Mouse (Mus musculus) forebrain, embryonic 11.5 days (tissue): ENCODE data around the gene Apbb2. TPM values are rescaled to one million over a fixed set of nuclear protein-coding genes. Genes with fewer than 3 reads are reported as not detected.

Experiments
- ATAC-seq: fragments of 200-750 bp; cut with Nextera tagmentation; replicated peaks from 2 replicates; pipeline ENCODE4 v1.8.0; 2017; ENCODE audit warnings: moderate TSS enrichment; ENCODE audit not compliant: low FRiP score
- DNase-seq: peaks from one replicate; pipeline ENCODE4 v3.0.0-alpha.2; 2017; ENCODE audit warnings: low spot score
- H3K27ac ChIP-seq: fragments of 300-500 bp; sonication (generic); 2 replicates; pipeline ENCODE4 v1.5.1; 2014; ENCODE audit warnings: low read depth, low read length
- H3K27me3 ChIP-seq: fragments of 300-500 bp; sonication (generic); 2 replicates; pipeline ENCODE4 v1.6.1; 2014; ENCODE audit warnings: mild to moderate bottlenecking, low read length, mixed read lengths; ENCODE audit not compliant: control insufficient read depth, insufficient read depth
- H3K36me3 ChIP-seq: fragments of 300-500 bp; sonication (generic); 2 replicates; pipeline ENCODE4 v1.6.1; 2014; ENCODE audit warnings: mild to moderate bottlenecking, low read length, moderate library complexity, mixed read lengths; ENCODE audit not compliant: control insufficient read depth, insufficient read depth
- H3K4me1 ChIP-seq: fragments of 300-500 bp; sonication (generic); replicated peaks from 2 replicates; pipeline ENCODE4 v1.6.1; 2014; ENCODE audit warnings: low read length, mixed read lengths; ENCODE audit not compliant: control insufficient read depth, insufficient read depth
- H3K4me2 ChIP-seq: fragments of 300-500 bp; sonication (generic); 2 replicates; pipeline ENCODE4 v1.6.1; 2014; ENCODE audit warnings: low read depth, mild to moderate bottlenecking, low read length, moderate library complexity, mixed read lengths; ENCODE audit not compliant: severe bottlenecking
- H3K4me3 ChIP-seq: fragments of 300-500 bp; sonication (generic); 2 replicates; pipeline ENCODE4 v1.5.1; 2014; ENCODE audit warnings: low read depth, low read length
- H3K9ac ChIP-seq: fragments of 300-500 bp; sonication (generic); 2 replicates; pipeline ENCODE4 v1.6.1; 2014; ENCODE audit warnings: low read length
- H3K9me3 ChIP-seq: fragments of 300-500 bp; sonication (generic); 2 replicates; pipeline ENCODE4 v1.6.1; 2016; ENCODE audit warnings: low read length, mixed read lengths; ENCODE audit not compliant: control insufficient read depth
- WGBS: fragments of 180-500 bp; shearing (Covaris S2); extraction: QIAGEN DNeasy Blood & Tissue Kit; methylation state at CpG from one replicate; pipeline ENCODE4 v1.1.7; 2014; 5-methylcytosine and 5-hydroxymethylcytosine counted together
- polyA plus RNA-seq: library from polyadenylated mRNA; unstranded; fragments of >200 nt; fragmentation: Nextera tagmentation; extraction: Ambion mirVana; gene quantifications from 2 replicates; pipeline ENCODE4 v1.2.1, GENCODE M21; 2014

The Apbb2 gene
- polyA plus RNA-seq, 1 experiment from 2014 or later: 35.3 TPM

DNA sequence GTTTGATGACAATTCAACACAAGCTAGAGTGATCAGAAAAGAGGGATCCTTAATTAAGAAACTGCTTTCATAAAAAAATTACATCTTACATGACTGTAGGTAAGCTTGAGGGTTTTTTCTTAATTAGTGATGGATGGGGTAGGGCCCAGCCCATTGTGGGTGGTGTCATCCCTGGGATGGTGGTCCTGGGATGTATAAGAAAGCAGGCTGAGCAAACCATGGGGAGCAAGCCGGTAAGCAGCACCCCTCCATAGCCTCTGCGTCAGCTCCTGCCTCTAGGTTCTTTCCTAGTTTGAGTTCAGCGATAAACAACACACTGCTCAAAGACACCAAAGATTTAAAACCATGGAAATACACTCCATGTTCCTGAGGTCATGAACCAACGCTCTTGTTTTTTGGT lies 78.3 kb downstream of the Apbb2 start:
- Histone ChIP-seq H3K27me3 (no peaks in the 10 kb centered on the region), H3K4me3 (no peak overlapping the region), H3K4me1 (peaks cover under 1% of the 10 kb centered on the region; the same call in 1 of the 2 replicates), H3K9me3 (no peaks in the 10 kb centered on the region), H3K9ac (no peak overlapping the region), H3K36me3 (no peaks in the 10 kb centered on the region), H3K4me2 (no peak overlapping the region), H3K27ac (no peak overlapping the region)
- no peak for ATAC-seq
- WGBS: 96% methylated on average over 4 of the region's 4 CpGs
- peak; percentile 26 for DNase-seq

DNA sequence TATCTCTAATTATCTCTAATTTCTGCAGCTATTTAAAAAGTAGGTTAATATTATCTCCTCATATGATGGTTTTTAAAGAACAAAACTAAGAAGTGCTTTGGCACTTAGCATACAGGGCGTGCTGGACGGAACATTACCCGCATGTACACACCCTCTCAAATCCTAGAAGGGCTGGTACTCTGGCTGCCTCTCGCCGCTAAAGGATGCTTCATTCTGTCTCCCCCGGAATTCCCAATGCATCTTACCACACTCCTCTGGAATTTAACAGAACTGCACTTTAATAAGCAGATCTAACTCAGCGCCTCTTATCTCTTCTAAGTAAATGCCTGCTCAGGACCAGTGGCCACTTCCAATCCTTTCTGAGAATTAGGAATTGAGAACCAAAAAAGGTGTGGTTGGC lies 80.8 kb downstream of the Apbb2 start:
- H3K9ac ChIP-seq: no peak overlapping the region
- H3K4me3 ChIP-seq: no peak overlapping the region
- no peak overlapping the region for H3K4me2 ChIP-seq
- ATAC-seq: no peak
- H3K36me3 ChIP-seq: no peaks in the 10 kb centered on the region
- no peaks in the 10 kb centered on the region for H3K27me3 ChIP-seq
- 0 out of 2 replicates have a peak, but pooled peaks cover 2% of the 10 kb centered on the region for H3K4me1 ChIP-seq
- DNase-seq: peak; percentile 27
- H3K27ac ChIP-seq: no peak overlapping the region
- H3K9me3 ChIP-seq: no peaks in the 10 kb centered on the region
- WGBS: 86% methylated on average over 7 of the region's 7 CpGs

DNA sequence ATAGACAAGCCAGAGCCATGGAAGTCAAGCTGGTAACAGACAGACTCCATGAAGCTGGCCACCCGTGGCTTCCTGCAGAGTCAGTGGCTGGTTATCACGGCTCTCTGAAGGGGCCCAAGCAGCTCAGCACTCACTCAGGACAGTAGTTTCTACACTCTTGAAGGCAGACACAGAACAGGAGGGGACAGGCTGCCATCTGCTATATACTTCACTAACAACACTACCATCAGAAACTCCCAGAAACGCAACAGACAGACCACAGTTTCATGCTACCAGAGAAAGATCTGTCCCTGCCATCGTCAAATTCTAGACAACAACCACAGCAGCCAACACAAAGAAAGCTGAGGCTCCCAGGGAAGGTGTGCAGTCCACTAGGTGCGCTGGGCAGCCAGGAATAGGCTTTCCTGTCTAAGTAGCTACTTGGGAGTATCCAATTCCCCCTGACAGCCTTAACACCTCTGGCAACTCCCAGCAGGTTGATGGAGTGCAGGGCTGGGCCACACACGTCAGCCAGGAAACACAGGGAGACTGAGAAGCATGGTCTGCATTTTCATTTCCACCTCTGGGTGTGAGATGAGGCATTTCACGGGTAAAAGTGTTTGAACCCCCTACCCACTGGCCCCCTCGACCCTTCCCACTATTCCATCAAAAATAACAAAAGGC lies 81.8 kb downstream of the Apbb2 start:
- no peak overlapping the region for H3K9ac ChIP-seq
- no peaks in the 10 kb centered on the region for H3K36me3 ChIP-seq
- H3K4me1 ChIP-seq: 0 out of 2 replicates have a peak, but pooled peaks cover 2% of the 10 kb centered on the region
- DNase-seq (peak; percentile 39), ATAC-seq (no peak)
- H3K27me3 ChIP-seq: no peaks in the 10 kb centered on the region
- H3K27ac ChIP-seq: no peak overlapping the region
- 62% methylated on average over 8 of the region's 8 CpGs for WGBS
- no peak overlapping the region for H3K4me3 ChIP-seq
- no peak overlapping the region for H3K4me2 ChIP-seq
- H3K9me3 ChIP-seq: no peaks in the 10 kb centered on the region

DNA sequence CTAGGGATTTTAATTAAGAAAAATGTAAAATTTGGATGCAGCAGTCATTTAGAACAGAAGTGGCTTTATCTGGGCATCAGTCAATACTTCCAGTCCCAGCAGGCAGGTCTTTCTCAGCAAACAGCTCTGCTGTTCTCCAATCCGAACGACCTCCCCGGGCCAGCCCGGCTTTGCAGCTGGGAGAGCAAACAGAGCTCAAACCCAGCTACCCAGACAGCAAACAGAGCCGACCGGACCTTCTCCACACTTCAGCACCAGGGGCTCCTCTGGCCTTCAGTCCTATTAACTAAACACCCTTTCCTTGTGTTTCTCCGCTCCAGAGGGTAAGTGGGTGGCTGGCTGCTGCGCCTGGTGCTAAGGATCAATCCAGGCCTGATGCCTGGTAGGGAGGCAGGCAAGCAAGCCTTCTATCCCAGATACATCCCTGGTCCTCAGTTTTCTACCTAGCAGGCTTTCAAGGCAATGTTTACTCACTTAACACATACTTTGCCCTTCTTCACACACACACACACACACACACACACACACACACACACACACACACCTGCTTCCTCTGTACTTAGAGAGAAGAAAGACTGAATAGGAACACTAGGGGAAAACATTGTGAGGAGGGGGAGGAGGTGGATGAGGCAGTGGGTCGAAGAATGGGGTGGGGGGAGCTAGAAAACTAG lies 82.9 kb downstream of the Apbb2 start:
- Histone ChIP-seq H3K36me3 (no peaks in the 10 kb centered on the region), H3K27ac (no peak overlapping the region), H3K4me1 (0 out of 2 replicates have a peak, but pooled peaks cover 2% of the 10 kb centered on the region), H3K9ac (no peak overlapping the region), H3K27me3 (no peaks in the 10 kb centered on the region), H3K4me3 (no peak overlapping the region), H3K9me3 (no peaks in the 10 kb centered on the region), H3K4me2 (no peak overlapping the region)
- WGBS: 50% methylated on average over 9 of the region's 9 CpGs
- DNase-seq: peak; percentile 45
- no peak for ATAC-seq

DNA sequence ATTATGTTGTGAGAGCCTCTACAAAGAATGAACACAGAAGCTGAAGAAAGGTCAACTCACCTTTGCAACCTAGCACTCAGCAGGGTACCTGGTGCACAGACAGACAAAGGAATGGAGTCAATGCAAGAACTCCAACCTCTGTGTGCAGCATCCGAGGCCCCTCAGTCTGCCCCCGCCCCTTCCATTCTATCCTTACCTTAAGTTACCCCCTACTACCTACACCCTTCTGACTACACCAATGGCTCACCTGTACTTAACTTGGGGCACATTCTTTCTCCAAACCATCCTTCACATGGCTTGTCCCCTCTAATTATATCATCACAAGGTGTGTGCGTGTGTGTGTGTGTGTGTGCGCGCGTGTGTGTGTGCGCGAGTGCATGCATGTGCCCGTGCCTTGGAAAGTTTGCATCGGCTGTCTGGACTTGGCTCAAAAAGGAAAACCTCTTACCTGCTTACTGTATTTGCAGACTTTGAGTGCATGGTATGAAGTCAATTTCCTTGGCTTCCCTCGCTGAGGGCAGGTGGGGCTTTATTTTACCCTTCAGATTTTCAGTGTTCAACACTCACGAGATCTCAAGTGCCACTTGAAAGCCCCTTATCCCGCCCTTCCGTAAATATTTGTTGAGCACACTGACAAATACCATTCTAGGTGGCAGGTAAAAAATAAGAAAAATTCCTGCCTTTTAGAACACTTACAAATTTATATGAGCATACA lies 84.7 kb downstream of the Apbb2 start:
- no peaks in the 10 kb centered on the region for H3K27me3 ChIP-seq
- no peaks in the 10 kb centered on the region for H3K9me3 ChIP-seq
- 0 out of 2 replicates have a peak, but pooled peaks cover 2% of the 10 kb centered on the region for H3K4me1 ChIP-seq
- no peaks in the 10 kb centered on the region for H3K36me3 ChIP-seq
- no peak overlapping the region for H3K4me3 ChIP-seq
- 94% methylated on average over 14 of the region's 14 CpGs for WGBS
- H3K27ac ChIP-seq: no peak overlapping the region
- DNase-seq: peak; percentile 14
- H3K9ac ChIP-seq: no peak overlapping the region
- no peak overlapping the region for H3K4me2 ChIP-seq
- ATAC-seq: no peak

DNA sequence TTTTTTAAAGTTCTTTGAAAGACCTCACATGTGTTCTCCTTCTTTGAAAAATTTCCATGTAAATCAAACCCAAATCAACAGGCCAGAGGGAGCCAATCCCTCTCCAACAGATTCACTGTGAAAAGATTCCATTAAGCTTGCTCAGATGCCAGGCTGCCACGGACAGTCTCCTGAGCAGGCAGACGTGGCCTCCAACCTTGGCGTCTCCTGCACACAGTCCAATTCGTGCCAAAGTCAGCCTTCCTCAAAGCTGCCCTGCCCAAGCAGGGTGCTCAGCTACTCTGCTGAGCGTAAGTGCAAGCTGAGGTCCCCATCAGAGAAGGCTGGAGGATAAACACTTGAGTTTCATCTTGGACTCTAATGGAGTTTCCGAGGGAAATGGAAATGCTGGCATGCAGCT lies 85.8 kb downstream of the Apbb2 start:
- no peak for ATAC-seq
- WGBS: 84% methylated on average over 6 of the region's 6 CpGs
- no peak overlapping the region for H3K27ac ChIP-seq

DNA sequence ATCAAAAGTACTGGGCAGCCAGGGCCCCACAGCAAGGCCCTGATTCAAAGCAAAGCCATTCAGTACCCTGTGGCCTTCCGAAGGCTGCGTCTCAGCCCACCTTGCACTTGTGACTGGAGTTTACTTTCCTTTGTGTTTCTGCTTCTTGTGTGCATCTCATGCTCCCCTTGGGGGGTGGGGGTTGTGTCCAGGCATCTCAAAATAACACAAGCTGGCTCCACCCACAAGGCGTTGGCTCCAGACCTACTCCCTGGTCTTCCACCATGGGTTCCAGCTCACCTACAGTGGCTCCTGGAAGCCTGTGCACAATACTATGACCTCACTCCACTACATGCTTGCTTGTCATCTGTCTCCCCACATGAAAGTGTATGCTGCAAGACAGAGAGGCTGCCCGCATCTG lies 88.2 kb downstream of the Apbb2 start:
- Histone ChIP-seq H3K4me3 (no peak overlapping the region), H3K9ac (no peak overlapping the region), H3K9me3 (no peaks in the 10 kb centered on the region), H3K4me1 (peaks cover 2% of the 10 kb centered on the region; the same call in 1 of the 2 replicates), H3K4me2 (no peak overlapping the region), H3K36me3 (no peaks in the 10 kb centered on the region), H3K27ac (no peak overlapping the region), H3K27me3 (no peaks in the 10 kb centered on the region)
- DNase-seq (peak; percentile 47), ATAC-seq (no peak)
- 82% methylated on average over 4 of the region's 4 CpGs for WGBS

More for the DNA sequence above, 85.8 kb downstream of the Apbb2 start:
- H3K9ac ChIP-seq: no peak overlapping the region
- no peaks in the 10 kb centered on the region for H3K9me3 ChIP-seq
- H3K36me3 ChIP-seq: no peaks in the 10 kb centered on the region
- H3K4me1 ChIP-seq: 0 out of 2 replicates have a peak, but pooled peaks cover 2% of the 10 kb centered on the region
- H3K4me2 ChIP-seq: no peak overlapping the region
- DNase-seq: peak; percentile 26
- H3K4me3 ChIP-seq: no peak overlapping the region
- H3K27me3 ChIP-seq: no peaks in the 10 kb centered on the region

DNA sequence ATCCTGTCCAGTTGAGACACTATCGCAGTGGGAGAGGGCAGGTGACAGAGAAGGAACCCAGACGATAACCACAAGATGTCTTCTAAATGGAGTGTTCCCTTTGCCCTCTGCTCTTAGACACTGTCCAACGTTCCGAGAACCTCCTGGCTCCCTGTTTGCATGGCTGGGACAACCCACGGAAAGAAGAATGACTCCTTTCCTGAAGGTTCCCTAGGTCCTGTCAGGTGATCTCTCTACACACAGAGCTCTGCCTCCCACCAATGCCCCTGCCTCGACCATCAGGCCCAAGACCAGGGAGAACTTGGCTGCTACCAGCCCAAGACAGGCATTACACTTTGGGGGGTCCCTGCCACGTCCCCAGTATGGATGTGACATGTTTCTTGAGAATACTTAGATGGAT lies 89.0 kb downstream of the Apbb2 start:
- ATAC-seq (no peak), DNase-seq (peak; percentile 48)
- H3K36me3 ChIP-seq: no peaks in the 10 kb centered on the region
- H3K27me3 ChIP-seq: no peaks in the 10 kb centered on the region
- no peak overlapping the region for H3K27ac ChIP-seq
- no peaks in the 10 kb centered on the region; the same call in 1 of the 2 replicates for H3K4me1 ChIP-seq
- H3K9ac ChIP-seq: no peak overlapping the region
- no peak overlapping the region for H3K4me2 ChIP-seq
- H3K9me3 ChIP-seq: no peaks in the 10 kb centered on the region
- no peak overlapping the region for H3K4me3 ChIP-seq
- 91% methylated on average over 7 of the region's 7 CpGs for WGBS
